Mouse (Mus musculus) thymus, adult 2 months (tissue): Measurements from ENCODE around the gene Rasal3. TPM values are rescaled to one million over a fixed set of nuclear protein-coding genes. Genes with fewer than 3 reads are reported as not detected.

Experiments
- DNase-seq: peaks from one replicate; pipeline ENCODE4 v3.0.0; 2021
- H3K27ac ChIP-seq: fragments of 200-500 bp; 2 replicates; pipeline ENCODE4 v1.5.1; 2012; ENCODE audit warnings: low read length, control low read depth; ENCODE audit not compliant: control insufficient read depth, insufficient read depth
- H3K27me3 ChIP-seq: fragments of 200-500 bp; 2 replicates; pipeline ENCODE4 v1.6.1; 2012; ENCODE audit warnings: mild to moderate bottlenecking, low read length, moderate library complexity, mixed read lengths; ENCODE audit not compliant: control insufficient read depth, insufficient read depth
- H3K36me3 ChIP-seq: fragments of 200-500 bp; 2 replicates; pipeline ENCODE4 v1.6.1; 2012; ENCODE audit warnings: mild to moderate bottlenecking, low read length, moderate library complexity; ENCODE audit not compliant: control insufficient read depth, insufficient read depth
- H3K4me1 ChIP-seq: fragments of 200-500 bp; replicated peaks from 2 replicates; pipeline ENCODE4 v1.6.1; 2012; ENCODE audit warnings: low read length; ENCODE audit not compliant: control insufficient read depth, insufficient read depth
- H3K4me3 ChIP-seq: fragments of 200-500 bp; 2 replicates; pipeline ENCODE4 v1.5.1; 2012; ENCODE audit warnings: mild to moderate bottlenecking, low read length, control low read depth, moderate library complexity; ENCODE audit not compliant: control insufficient read depth, insufficient read depth
- CTCF ChIP-seq: fragments of 200-500 bp; IDR thresholded peaks from 2 replicates; pipeline ENCODE4 v1.5.1; 2012; ENCODE audit warnings: mild to moderate bottlenecking, control low read depth, low read length, moderate library complexity, borderline replicate concordance; ENCODE audit not compliant: control insufficient read depth, poor library complexity, insufficient read depth; ENCODE audit errors: extremely low read depth
- POLR2A ChIP-seq: fragments of 200-500 bp; IDR thresholded peaks from 2 replicates; pipeline ENCODE4 v1.6.1; 2012; ENCODE audit warnings: mild to moderate bottlenecking, low read length, control low read depth, moderate library complexity; ENCODE audit not compliant: control insufficient read depth, poor library complexity, insufficient read depth; ENCODE audit errors: extremely low read depth
- WGBS: fragments of 180-500 bp; shearing (Covaris S2); methylation state at CpG from one replicate; pipeline ENCODE4 v1.1.7; 2018; 5-methylcytosine and 5-hydroxymethylcytosine counted together
- polyA plus RNA-seq: library from polyadenylated mRNA; depleted of rRNA; stranded (reverse); fragments of >200 nt; gene quantifications from 2 replicates; pipeline ENCODE4 v1.2.3, GENCODE M21; 2012

The Rasal3 gene
- polyA plus RNA-seq, 1 experiment = 541 TPM

- Histone ChIP-seq H3K27ac (no peak overlapping the region), H3K36me3 (peaks cover 25% of the 10 kb centered on the region), H3K4me3 (no peak overlapping the region), H3K27me3 (no peaks in the 10 kb centered on the region), H3K4me1 (peaks cover 2% of the 10 kb centered on the region; the same call in 1 of the 2 replicates)
- no peak for TF ChIP-seq CTCF
- TF ChIP-seq POLR2A = no peak
- DNase-seq = no peak
Measured at GRCm38 (mm10) chr17:32351726-32352125, 51.7 kb downstream of the Rasal3 start.

- DNase-seq = no peak
- H3K4me3 ChIP-seq = no peak overlapping the region
- peaks cover 21% of the 10 kb centered on the region for H3K36me3 ChIP-seq
- H3K4me1 ChIP-seq = peaks cover 2% of the 10 kb centered on the region; the same call in 1 of the 2 replicates
- WGBS = 87% methylated on average over 3 of the region's 3 CpGs
- no peak overlapping the region for H3K27ac ChIP-seq
- TF ChIP-seq POLR2A (no peak), CTCF (no peak)
- H3K27me3 ChIP-seq = no peaks in the 10 kb centered on the region
Measured at GRCm38 (mm10) chr17:32351269-32351668, 52.1 kb downstream of the Rasal3 start.

GRCm38 (mm10) chr17:32350382-32350983 lies 52.9 kb downstream of the Rasal3 start, which contains the start of gene Akap8l:
Gene Akap8l (minus strand): TSS chr17:32350607.
- peak; percentile 74 for TF ChIP-seq POLR2A
- TF ChIP-seq CTCF = no peak
- peak; percentile 96 for DNase-seq
- Histone ChIP-seq H3K4me3 (peak within 1 kb of the TSS; percentile 84), H3K4me1 (peaks cover 2% of the 10 kb centered on the region; the same call in 1 of the 2 replicates), H3K27ac (no peak within 1 kb of the TSS), H3K36me3 (peaks cover 13% of the 10 kb centered on the region), H3K27me3 (no peaks in the 10 kb centered on the region)
- WGBS = under 1% methylated on average over 37 of the region's 37 CpGs

GRCm38 (mm10) chr17:32349851-32350381 lies 53.5 kb downstream of the Rasal3 start:
- no peak for TF ChIP-seq POLR2A
- TF ChIP-seq CTCF = no peak
- peaks cover 2% of the 10 kb centered on the region; the same call in 1 of the 2 replicates for H3K4me1 ChIP-seq
- H3K36me3 ChIP-seq = peaks cover 8% of the 10 kb centered on the region
- no peaks in the 10 kb centered on the region for H3K27me3 ChIP-seq
- peak overlapping the region; percentile 84 for H3K4me3 ChIP-seq
- no peak overlapping the region for H3K27ac ChIP-seq
- under 1% methylated on average over 24 of the region's 24 CpGs for WGBS
- no peak for DNase-seq

- H3K4me3 ChIP-seq = no peak overlapping the region
- peaks cover 8% of the 10 kb centered on the region for H3K36me3 ChIP-seq
- peaks cover 2% of the 10 kb centered on the region; the same call in 1 of the 2 replicates for H3K4me1 ChIP-seq
- no peaks in the 10 kb centered on the region for H3K27me3 ChIP-seq
- DNase-seq = peak; percentile 32
- 7% methylated on average over 4 of the region's 4 CpGs for WGBS
- TF ChIP-seq CTCF (no peak), POLR2A (no peak)
- H3K27ac ChIP-seq = no peak overlapping the region
Measured at GRCm38 (mm10) chr17:32349037-32349732, 54.2 kb downstream of the Rasal3 start.

- no peak overlapping the region for H3K27ac ChIP-seq
Measured at GRCm38 (mm10) chr17:32348406-32348805, 55.0 kb downstream of the Rasal3 start.

More at GRCm38 (mm10) chr17:32348406-32348805, 55.0 kb downstream of the Rasal3 start:
- Histone ChIP-seq H3K27me3 (no peaks in the 10 kb centered on the region), H3K4me3 (no peak overlapping the region), H3K36me3 (peaks cover 15% of the 10 kb centered on the region), H3K4me1 (peaks cover 2% of the 10 kb centered on the region; the same call in 1 of the 2 replicates)
- 89% methylated on average over 2 of the region's 2 CpGs for WGBS
- no peak for DNase-seq
- TF ChIP-seq POLR2A = no peak
- no peak for TF ChIP-seq CTCF
